In genomic region chr1:154202580-154202979, GRCm38 (mm10) we compare ENCODE assay signal across 11 mouse cellular contexts. TPM values are rescaled to one million over a fixed set of nuclear protein-coding genes. Genes with fewer than 3 reads are reported as not detected.
DNase-seq lines count a peak whose midpoint lies in the region; ATAC-seq and TF ChIP-seq lines count a peak whose summit lies in the region.
"Had no signal": no experiment of that assay in that cellular context is flagged by ENCODE, and none has a peak within 500 bp of the region (broad histone marks: within the 10 kb centered on the region; RNA-seq: fewer than 3 reads in every experiment).

No protein-coding gene starts in this region.

- peaks cover 32% of the 10 kb centered on the region for H3K27me3 ChIP-seq in heart, postnatal 0 days (ENCODE audit: control insufficient read depth, insufficient read depth, low read length)
- peaks cover 41% of the 10 kb centered on the region for H3K27me3 ChIP-seq in embryonic facial prominence, embryonic 12.5 days

- TF ChIP-seq CTCF in heart, postnatal 0 days (IDR thresholded peaks at IDR 0.05; ENCODE audit: low read depth), result no peak

- peaks cover 6% of the 10 kb centered on the region; the same call in 1 of the 2 replicates for H3K4me1 ChIP-seq in heart, postnatal 0 days (ENCODE audit: control insufficient read depth, insufficient read depth)
- H3K4me1 ChIP-seq in embryonic facial prominence, embryonic 12.5 days, result peaks cover 17% of the 10 kb centered on the region

- WGBS in heart, postnatal 0 days, result 73% methylated on average over 8 of the region's 8 CpGs
- WGBS in embryonic facial prominence, embryonic 12.5 days, result 63% methylated on average over 8 of the region's 8 CpGs

- TF ChIP-seq EP300 in heart, postnatal 0 days (IDR thresholded peaks at IDR 0.05; ENCODE audit: low read depth), result no peak

- DNase-seq in heart, postnatal 0 days (ENCODE audit: low spot score), result no peak
- DNase-seq in heart, adult 9 months (ENCODE audit: low spot score in 2 of 2), result no peak
- DNase-seq in adrenal gland, postnatal 10 days, result peak; percentile 73
- peak; percentile 52 for DNase-seq in left cerebral cortex, postnatal 4 days
- DNase-seq in spleen, postnatal 14 days (ENCODE audit: low spot score in 2 of 2), result no peak
- no peak for DNase-seq in thymus, postnatal 14 days
- no peak for DNase-seq in lung, postnatal 4 days

- no peak overlapping the region for H3K4me3 ChIP-seq in heart, postnatal 0 days (ENCODE audit: low read depth, low read length)
- H3K4me3 ChIP-seq in embryonic facial prominence, embryonic 12.5 days, result no peak overlapping the region
- H3K4me3 ChIP-seq: neural tube, embryonic 13.5 days had no signal

- no peak overlapping the region for H3K4me2 ChIP-seq in heart, postnatal 0 days (ENCODE audit: low read depth, low read length)
- no peak overlapping the region for H3K4me2 ChIP-seq in embryonic facial prominence, embryonic 12.5 days (replicated peaks)
- H3K4me2 ChIP-seq: neural tube, embryonic 13.5 days had no signal

- no peaks in the 10 kb centered on the region for H3K9me3 ChIP-seq in heart, postnatal 0 days (replicated peaks; ENCODE audit: control insufficient read depth, low read length)
- H3K9me3 ChIP-seq in embryonic facial prominence, embryonic 12.5 days, result no peaks in the 10 kb centered on the region
- H3K9me3 ChIP-seq: neural tube, embryonic 13.5 days had no signal

- H3K9ac ChIP-seq in heart, postnatal 0 days (replicated peaks; ENCODE audit: low read depth, low read length), result no peak overlapping the region
- no peak overlapping the region for H3K9ac ChIP-seq in embryonic facial prominence, embryonic 12.5 days
- H3K9ac ChIP-seq: neural tube, embryonic 13.5 days had no signal

- intact Hi-C loops in left cerebral cortex, postnatal 4 days (cut with DNase I), result no loop called here

- peak; percentile 36; the same call in 1 of the 2 replicates for ATAC-seq in heart, postnatal 0 days (ENCODE audit: insufficient read depth, low read depth)
- peak; percentile 31; the same call in 1 of the 2 replicates for ATAC-seq in embryonic facial prominence, embryonic 12.5 days (ENCODE audit: insufficient number of reproducible peaks, insufficient read depth, low FRiP score, low TSS enrichment)

- H3K27ac ChIP-seq in heart, postnatal 0 days (ENCODE audit: low read depth), result no peak overlapping the region
- H3K27ac ChIP-seq in embryonic facial prominence, embryonic 12.5 days, result no peak overlapping the region
- H3K27ac ChIP-seq: neural tube, embryonic 13.5 days had no signal

- no peaks in the 10 kb centered on the region for H3K36me3 ChIP-seq in heart, postnatal 0 days (replicated peaks; ENCODE audit: control insufficient read depth, insufficient read depth, low read length)
- H3K36me3 ChIP-seq in embryonic facial prominence, embryonic 12.5 days, result no peaks in the 10 kb centered on the region
- H3K36me3 ChIP-seq: neural tube, embryonic 13.5 days had no signal

RNA-seq across cellular contexts. Expression of gene Zfp648, which starts 1.6 kb away (rescaled TPM):
- total RNA-seq in heart, postnatal 0 days (2014; rRNA removed; ENCODE audit: low replicate concordance), result not detected in 2 replicates
- not detected in 2 replicates for polyA plus RNA-seq in heart, postnatal 0 days (2015; fragmentation: Nextera tagmentation; extraction: Ambion mirVana)
- total RNA-seq in adrenal gland, postnatal 10 days (2021), result under 1 TPM; 0.21 to 0.24 TPM
- 0.58 and 0.81 TPM in 2 replicates for polyA plus RNA-seq in embryonic facial prominence, embryonic 12.5 days (2016; fragmentation: Nextera tagmentation; extraction: Ambion mirVana)
- total RNA-seq in left cerebral cortex, postnatal 4 days (2021), result under 1 TPM; 0.32 to 0.36 TPM
- total RNA-seq: common myeloid progenitor, adult 5-6 weeks had no signal
- polyA plus RNA-seq: large intestine, adult 2 months had no signal

Comparison
In these comparisons a context has a peak if more than half of its experiments do, and no peak if none do; other contexts are left out.
1. DNase-seq: peak in adrenal gland, postnatal 10 days (single experiment) and left cerebral cortex, postnatal 4 days (single experiment); none in heart, postnatal 0 days (single experiment), heart, adult 9 months (0 of 2), spleen, postnatal 14 days (0 of 2), thymus, postnatal 14 days (single experiment) and lung, postnatal 4 days (0 of 2).